Mouse (Mus musculus) ovary, postnatal 36 days (tissue): ENCODE measurements around the gene Tyrp1.

Experiments used
- DNase-seq: peaks from one replicate; pipeline ENCODE4 v3.0.0; 2022; ENCODE audit warnings: low spot score, mixed read lengths

The Tyrp1 gene

GRCm38 (mm10) chr4:80834050-80834449, at the start of gene Tyrp1:
Gene Tyrp1 (plus strand): TSS chr4:80834123.
- DNase-seq: no peak

GRCm38 (mm10) chr4:80788339-80788738, 45.6 kb upstream of the Tyrp1 start:
- DNase-seq: no peak

GRCm38 (mm10) chr4:80819511-80819910, 14.4 kb upstream of the Tyrp1 start:
- DNase-seq: no peak

- DNase-seq: no peak
Observed at GRCm38 (mm10) chr4:80821945-80822344, 12.0 kb upstream of the Tyrp1 start.

- DNase-seq: no peak
Observed at GRCm38 (mm10) chr4:80828232-80828631, 5.7 kb upstream of the Tyrp1 start.

- DNase-seq: no peak
Observed at GRCm38 (mm10) chr4:80839317-80839716, 5.4 kb downstream of the Tyrp1 start.

- DNase-seq: no peak
Observed at GRCm38 (mm10) chr4:80841980-80842379, 8.1 kb downstream of the Tyrp1 start.

- DNase-seq: no peak
Observed at GRCm38 (mm10) chr4:80843752-80844151, 9.8 kb downstream of the Tyrp1 start.

- no peak for DNase-seq
Observed at GRCm38 (mm10) chr4:80846052-80846451, 12.1 kb downstream of the Tyrp1 start.

GRCm38 (mm10) chr4:80852590-80853425, 18.9 kb downstream of the Tyrp1 start:
- no peak for DNase-seq

- no peak for DNase-seq
Observed at GRCm38 (mm10) chr4:80855495-80855894, 21.6 kb downstream of the Tyrp1 start.

GRCm38 (mm10) chr4:80862962-80863361, 29.0 kb downstream of the Tyrp1 start:
- no peak for DNase-seq

GRCm38 (mm10) chr4:80863906-80864305, 30.0 kb downstream of the Tyrp1 start:
- DNase-seq: no peak

GRCm38 (mm10) chr4:80864511-80864922, 30.6 kb downstream of the Tyrp1 start:
- DNase-seq: peak; percentile 13

GRCm38 (mm10) chr4:80866065-80866464, 32.1 kb downstream of the Tyrp1 start:
- no peak for DNase-seq

- no peak for DNase-seq
Observed at GRCm38 (mm10) chr4:80869598-80869997, 35.7 kb downstream of the Tyrp1 start.

GRCm38 (mm10) chr4:80872847-80873644, 39.1 kb downstream of the Tyrp1 start:
- DNase-seq: no peak

- no peak for DNase-seq
Observed at GRCm38 (mm10) chr4:80874121-80874859, 40.4 kb downstream of the Tyrp1 start.

GRCm38 (mm10) chr4:80875055-80875454, 41.1 kb downstream of the Tyrp1 start:
- no peak for DNase-seq

- DNase-seq: no peak
Observed at GRCm38 (mm10) chr4:80881996-80882599, 48.2 kb downstream of the Tyrp1 start.

GRCm38 (mm10) chr4:80886631-80887030, 52.7 kb downstream of the Tyrp1 start:
- no peak for DNase-seq

GRCm38 (mm10) chr4:80891004-80891403, 57.1 kb downstream of the Tyrp1 start:
- no peak for DNase-seq
